Comparison of ENCODE assay signal across 8 mouse cellular contexts in genomic region chr12:83763311-83764043, GRCm38 (mm10). TPM values are rescaled to one million over a fixed set of nuclear protein-coding genes. Genes with fewer than 3 reads are reported as not detected.
DNase-seq lines count a peak whose midpoint lies in the region; ATAC-seq lines count a peak whose summit lies in the region.

Gene Papln (plus strand): TSS chr12:83763634.

- no peaks in the 10 kb centered on the region for H3K9me3 ChIP-seq in heart, embryonic 11.5 days (replicated peaks; ENCODE audit: control insufficient read depth, low read length)
- no peaks in the 10 kb centered on the region for H3K9me3 ChIP-seq in kidney, embryonic 15.5 days (replicated peaks)

- no peak for ATAC-seq in heart, embryonic 11.5 days (replicated peaks; ENCODE audit: insufficient number of reproducible peaks, low FRiP score, low TSS enrichment)
- 0 out of 2 replicates have a peak, but pooled peaks have one; percentile 1 for ATAC-seq in kidney, embryonic 15.5 days (replicated peaks; ENCODE audit: low FRiP score)
- no peak for ATAC-seq in activated CD4-positive, CD25-positive, alpha-beta regulatory T cell, adult 4 months

- peaks cover 8% of the 10 kb centered on the region for H3K27me3 ChIP-seq in heart, embryonic 11.5 days (ENCODE audit: control insufficient read depth, insufficient read depth, low read length)
- H3K27me3 ChIP-seq in kidney, embryonic 15.5 days = no peaks in the 10 kb centered on the region

- H3K4me1 ChIP-seq in heart, embryonic 11.5 days (ENCODE audit: control insufficient read depth, insufficient read depth, low read length) = peaks cover 16% of the 10 kb centered on the region
- H3K4me1 ChIP-seq in kidney, embryonic 15.5 days = peaks cover 43% of the 10 kb centered on the region

- WGBS in heart, embryonic 11.5 days (ENCODE audit: insufficient replicate concordance) = 10% methylated on average over 30 of the region's 31 CpGs
- 8% methylated on average over 29 of the region's 31 CpGs for WGBS in kidney, embryonic 15.5 days

- DNase-seq in heart, adult 18-20 months = peak; percentile 19 to 33
- DNase-seq in heart, adult 8-10 months (ENCODE audit: low spot score) = no peak
- DNase-seq in Muller cell, postnatal 12 days (ENCODE audit: inconsistent ontology term) = peak; percentile 13
- DNase-seq in lung, postnatal 36 days = peak; percentile 30
- peak; percentile 18 for DNase-seq in thymus, postnatal 25 days

- peak within 1 kb of the TSS; percentile 85 for H3K4me2 ChIP-seq in heart, embryonic 11.5 days
- peak within 1 kb of the TSS; percentile 69 for H3K4me2 ChIP-seq in kidney, embryonic 15.5 days

- peak within 1 kb of the TSS; percentile 43 for H3K4me3 ChIP-seq in heart, embryonic 11.5 days (ENCODE audit: low read depth, low read length)
- H3K4me3 ChIP-seq in kidney, embryonic 15.5 days (replicated peaks) = peak within 1 kb of the TSS; percentile 38

- no peak within 1 kb of the TSS for H3K27ac ChIP-seq in heart, embryonic 11.5 days (ENCODE audit: low read depth, low read length)
- H3K27ac ChIP-seq in kidney, embryonic 15.5 days = peak within 1 kb of the TSS; percentile 51; the same call in 1 of the 2 replicates

- H3K9ac ChIP-seq in heart, embryonic 11.5 days (ENCODE audit: low read depth, low read length) = peak within 1 kb of the TSS; percentile 60; the same call in 1 of the 2 replicates
- H3K9ac ChIP-seq in kidney, embryonic 15.5 days = peak within 1 kb of the TSS; percentile 33; the same call in 1 of the 2 replicates

- no peaks in the 10 kb centered on the region for H3K36me3 ChIP-seq in heart, embryonic 11.5 days (ENCODE audit: control insufficient read depth, insufficient read depth, low read length)
- H3K36me3 ChIP-seq in kidney, embryonic 15.5 days = no peaks in the 10 kb centered on the region

RNA-seq across cellular contexts. Expression of gene Papln, which starts in this region (rescaled TPM):
- total RNA-seq in heart, adult 18-20 months (2021) = 1 to 10 TPM; 5.3 to 5.7 TPM
- 1 to 10 TPM; 3.6 to 7.5 (median 6.5) TPM for total RNA-seq in heart, adult 8-10 months (2022)
- 0.10 TPM in 1 of 2 replicates, not detected in the other for polyA plus RNA-seq in heart, embryonic 11.5 days (2014; fragmentation: Nextera tagmentation; extraction: Ambion mirVana)
- 2.0 and 2.1 TPM in 2 replicates for polyA plus RNA-seq in kidney, embryonic 15.5 days (2015; fragmentation: Nextera tagmentation; extraction: Ambion mirVana)
- not detected for polyA plus RNA-seq in activated CD4-positive, CD25-positive, alpha-beta regulatory T cell, adult 4 months (2017; shearing (Covaris generic))
